Mouse (Mus musculus) ES-Bruce4 (cell line): ENCODE measurements around the gene Ncor2. TPM values are rescaled to one million over a fixed set of nuclear protein-coding genes. Genes with fewer than 3 reads are reported as not detected.
A peak's percentile ranks its signal among the peaks of the same experiment; 100 is the strongest.

Source experiments
- H3K27ac ChIP-seq: 2 replicates; pipeline ENCODE4 v1.5.1; 2012; ENCODE audit warnings: low read length, inconsistent platforms; ENCODE audit not compliant: insufficient read depth
- H3K27me3 ChIP-seq: 2 replicates; pipeline ENCODE4 v1.6.1; 2012; ENCODE audit warnings: mild to moderate bottlenecking, low read length, inconsistent platforms; ENCODE audit not compliant: control insufficient read depth, poor library complexity, insufficient read depth, severe bottlenecking
- H3K36me3 ChIP-seq: 2 replicates; pipeline ENCODE4 v1.6.1; 2012; ENCODE audit warnings: inconsistent platforms, mild to moderate bottlenecking, low read length, moderate library complexity; ENCODE audit not compliant: control insufficient read depth, poor library complexity, insufficient read depth, severe bottlenecking
- H3K4me1 ChIP-seq: one replicate; pipeline ENCODE4 v1.8.1; 2011; ENCODE audit warnings: low read length; ENCODE audit not compliant: control insufficient read depth, insufficient read depth
- H3K4me3 ChIP-seq: 2 replicates; pipeline ENCODE4 v1.5.1; 2011; ENCODE audit warnings: low read depth, mild to moderate bottlenecking, low read length
- H3K9ac ChIP-seq: 2 replicates; pipeline ENCODE4 v1.6.1; 2012; ENCODE audit warnings: low read depth, mild to moderate bottlenecking, inconsistent platforms; ENCODE audit not compliant: poor library complexity, severe bottlenecking
- H3K9me3 ChIP-seq: replicated peaks from 2 replicates; pipeline ENCODE4 v1.6.1; 2012; ENCODE audit warnings: mild to moderate bottlenecking, low read length, inconsistent platforms; ENCODE audit not compliant: control insufficient read depth, poor library complexity, insufficient read depth, severe bottlenecking
- CTCF ChIP-seq: IDR thresholded peaks from one replicate; pipeline ENCODE4 v1.8.1; 2011; ENCODE audit warnings: low read depth, low read length
- EP300 ChIP-seq: IDR thresholded peaks from 2 replicates; pipeline ENCODE4 v1.6.1; 2011; ENCODE audit warnings: low read depth, low read length; ENCODE audit not compliant: insufficient read depth
- POLR2A ChIP-seq: IDR thresholded peaks from one replicate; pipeline ENCODE4 v1.8.1; 2011; ENCODE audit warnings: low read length; ENCODE audit not compliant: insufficient read depth
- polyA plus RNA-seq: library from polyadenylated mRNA; stranded (reverse); fragments of >200 nt; gene quantifications from 2 replicates; pipeline ENCODE4 v1.2.4, GENCODE M21; 2011; ENCODE audit warnings: low read depth; ENCODE audit not compliant: missing spikeins, insufficient read depth, insufficient read length

Ncor2 gene
- polyA plus RNA-seq, 1 experiment = 57.5 TPM

- H3K9me3 ChIP-seq = no peaks in the 10 kb centered on the region
- no peak overlapping the region for H3K27ac ChIP-seq
- no peak overlapping the region for H3K9ac ChIP-seq
- no peaks in the 10 kb centered on the region for H3K4me1 ChIP-seq
- no peak overlapping the region for H3K4me3 ChIP-seq
- H3K27me3 ChIP-seq = no peaks in the 10 kb centered on the region
- H3K36me3 ChIP-seq = no peaks in the 10 kb centered on the region
- no peak for TF ChIP-seq POLR2A
- TF ChIP-seq CTCF = peak; percentile 94
- no peak for TF ChIP-seq EP300
Measured at GRCm38 (mm10) chr5:125066479-125067471, 112.2 kb downstream of the Ncor2 start.

GRCm38 (mm10) chr5:125063015-125063414 is 116.0 kb downstream of the Ncor2 start:
- Histone ChIP-seq H3K9ac (no peak overlapping the region), H3K9me3 (no peaks in the 10 kb centered on the region), H3K27me3 (no peaks in the 10 kb centered on the region), H3K4me3 (no peak overlapping the region), H3K4me1 (peaks cover 6% of the 10 kb centered on the region), H3K27ac (no peak overlapping the region), H3K36me3 (no peaks in the 10 kb centered on the region)
- TF ChIP-seq EP300 (no peak), CTCF (no peak), POLR2A (no peak)

GRCm38 (mm10) chr5:125058267-125058668 is 120.8 kb downstream of the Ncor2 start:
- Histone ChIP-seq H3K9me3 (no peaks in the 10 kb centered on the region), H3K9ac (peak overlapping the region; percentile 57), H3K36me3 (no peaks in the 10 kb centered on the region), H3K27ac (no peak overlapping the region), H3K27me3 (no peaks in the 10 kb centered on the region), H3K4me3 (0 out of 2 replicates have a peak overlapping the region, but pooled peaks have one; percentile 6), H3K4me1 (peaks cover 19% of the 10 kb centered on the region)
- TF ChIP-seq POLR2A (no peak), EP300 (no peak), CTCF (no peak)

GRCm38 (mm10) chr5:125057555-125058266 is 121.3 kb downstream of the Ncor2 start:
- H3K9ac ChIP-seq = peak overlapping the region; percentile 57
- no peaks in the 10 kb centered on the region for H3K27me3 ChIP-seq
- peaks cover 19% of the 10 kb centered on the region for H3K4me1 ChIP-seq
- H3K4me3 ChIP-seq = peak overlapping the region; percentile 3; the same call in 1 of the 2 replicates
- no peaks in the 10 kb centered on the region for H3K36me3 ChIP-seq
- no peak overlapping the region for H3K27ac ChIP-seq
- no peak for TF ChIP-seq EP300
- H3K9me3 ChIP-seq = no peaks in the 10 kb centered on the region

GRCm38 (mm10) chr5:125056696-125057554 is 122.1 kb downstream of the Ncor2 start:
- Histone ChIP-seq H3K4me3 (no peak overlapping the region), H3K36me3 (no peaks in the 10 kb centered on the region), H3K27ac (no peak overlapping the region), H3K9me3 (no peaks in the 10 kb centered on the region), H3K9ac (no peak overlapping the region), H3K27me3 (no peaks in the 10 kb centered on the region), H3K4me1 (peaks cover 19% of the 10 kb centered on the region)
- no peak for TF ChIP-seq CTCF
